Mouse (Mus musculus) left cerebral cortex, adult 9 months (tissue): ENCODE measurements at regions not wholly inside any gene's neighbourhood (a gene's known extent, or its start where the extent isn't known, plus 50 kb on each side); places are given as distances from the start of the nearest gene placed in this dataset.

Source experiments
- DNase-seq, 2 experiments: peaks; one replicate each; pipeline ENCODE4 v3.0.0; 2022; ENCODE audit warnings: low spot score in 2 of 2

- no peak for DNase-seq
Observed at GRCm38 (mm10) chr2:64860113-64860512, 164.7 kb downstream of the Grb14 start.

- peak; percentile 35 to 90 for DNase-seq
Observed at GRCm38 (mm10) chr2:64853918-64854317, 170.9 kb downstream of the Grb14 start.

DNA sequence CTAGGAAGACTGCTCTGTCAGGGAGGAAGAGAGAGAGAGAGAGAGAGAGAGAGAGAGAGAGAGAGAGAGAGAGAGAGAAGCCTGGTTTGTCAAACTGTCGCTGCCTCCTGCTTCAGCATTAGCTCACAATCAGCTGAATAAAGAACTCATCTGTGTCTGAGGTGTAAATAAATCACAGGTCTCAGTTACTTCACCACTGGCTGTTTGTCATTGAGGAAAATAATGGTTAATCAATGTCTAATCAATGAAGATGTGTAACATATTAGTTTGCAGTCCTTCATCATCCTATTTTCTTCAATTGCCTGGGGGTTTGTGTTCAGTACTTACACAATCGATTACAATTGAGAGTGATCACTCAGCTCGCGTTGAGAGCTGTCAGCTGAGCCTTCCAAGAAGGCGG lies 171.9 kb downstream of the Grb14 start:
- no peak for DNase-seq

DNA sequence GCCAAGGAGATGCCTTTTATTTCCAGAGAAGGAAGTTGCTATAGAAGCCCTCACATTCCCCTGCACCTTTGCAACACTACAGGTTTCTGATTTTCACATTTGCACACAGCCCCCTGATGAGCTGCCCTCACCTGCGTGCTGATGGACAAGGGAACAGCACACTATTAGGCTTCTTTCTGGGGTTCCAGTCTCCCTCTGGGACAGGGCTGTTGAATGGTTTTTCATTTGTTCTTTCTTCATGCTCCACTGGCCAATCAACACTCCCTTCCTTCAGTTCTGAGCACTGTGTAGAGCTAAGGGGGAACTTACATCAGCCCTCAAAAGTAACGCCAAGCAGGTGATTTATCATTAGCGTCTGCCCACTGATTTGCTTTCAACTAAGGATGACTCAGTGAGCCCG lies 173.7 kb downstream of the Grb14 start:
- DNase-seq: no peak

DNA sequence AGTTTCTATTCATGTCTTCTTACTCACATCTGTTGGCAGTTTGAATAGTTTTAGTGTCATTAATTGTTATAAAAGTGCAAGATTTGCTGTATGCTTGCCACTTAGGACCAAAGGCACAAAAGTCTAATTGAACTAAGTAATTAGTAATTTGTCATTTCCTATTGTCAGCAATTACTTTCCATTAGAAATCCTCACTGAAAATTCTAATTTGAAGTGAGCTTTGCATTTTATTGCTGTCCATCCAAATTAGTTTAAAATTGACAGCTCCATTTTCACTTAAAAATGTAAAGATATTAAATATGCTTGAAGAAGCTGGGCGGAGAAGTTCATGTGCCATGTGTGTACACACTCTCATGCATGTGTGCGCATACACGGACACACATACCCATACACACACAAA lies 174.1 kb downstream of the Grb14 start:
- DNase-seq: no peak

DNA sequence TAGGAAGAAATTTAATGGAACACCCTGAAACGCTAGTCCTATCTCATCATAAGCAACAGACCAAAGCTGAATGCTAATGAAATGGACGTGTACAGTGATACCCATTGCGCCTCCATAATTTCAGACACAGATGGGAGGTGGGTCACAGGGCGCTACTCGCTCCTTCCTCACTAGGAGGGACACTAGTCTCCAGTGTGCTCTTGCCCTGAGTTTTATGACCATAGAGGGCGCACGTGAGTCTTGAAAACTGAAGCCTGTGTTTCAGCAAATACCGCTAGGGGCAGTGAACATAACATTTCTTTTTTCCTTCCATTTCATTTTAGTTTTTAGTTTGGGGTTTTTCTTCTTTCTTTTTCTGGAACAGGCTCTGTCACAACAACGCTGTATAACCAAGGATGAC lies 200.3 kb downstream of the Grb14 start:
- DNase-seq: peak in 1 of 2 experiments; percentile 2

GRCm38 (mm10) chr2:64823905-64824304 lies 200.9 kb downstream of the Grb14 start:
- DNase-seq: no peak

DNA sequence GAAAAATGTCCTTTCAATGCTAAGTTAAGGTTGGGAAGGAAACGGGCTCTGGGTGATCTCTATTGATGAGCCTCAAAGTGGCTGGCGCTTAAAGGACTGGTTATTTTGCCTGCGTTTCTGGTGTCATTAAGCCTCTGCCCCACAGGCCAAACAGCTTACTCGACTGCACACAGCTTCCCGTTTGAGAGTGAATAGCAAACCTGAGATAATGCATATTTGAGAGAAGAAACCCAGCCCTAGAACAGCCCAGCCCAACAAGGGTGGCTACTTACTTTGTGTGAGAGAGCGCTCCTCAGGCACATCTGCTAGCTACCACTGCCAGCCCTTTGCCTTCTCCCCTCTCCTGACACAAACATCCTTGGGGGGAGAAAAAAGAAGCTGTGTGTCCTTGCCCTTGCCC lies 201.7 kb downstream of the Grb14 start:
- no peak for DNase-seq

GRCm38 (mm10) chr2:64818159-64818558 lies 206.6 kb downstream of the Grb14 start:
- no peak for DNase-seq
